Mouse (Mus musculus): Measurements from ENCODE around the gene Ndufs7.
"Not testable (repeated sequence)": the region's sequence is repeated elsewhere in the genome, so short reads cannot be mapped to it uniquely, and the experiment has no call there.

The Ndufs7 gene

GRCm38 (mm10) chr10:80248971-80249640 lies at the start of gene Ndufs7:
Gene Ndufs7 (plus strand): TSS chr10:80249121.
- peak; percentile 89 to 96 for DNase-seq

DNA sequence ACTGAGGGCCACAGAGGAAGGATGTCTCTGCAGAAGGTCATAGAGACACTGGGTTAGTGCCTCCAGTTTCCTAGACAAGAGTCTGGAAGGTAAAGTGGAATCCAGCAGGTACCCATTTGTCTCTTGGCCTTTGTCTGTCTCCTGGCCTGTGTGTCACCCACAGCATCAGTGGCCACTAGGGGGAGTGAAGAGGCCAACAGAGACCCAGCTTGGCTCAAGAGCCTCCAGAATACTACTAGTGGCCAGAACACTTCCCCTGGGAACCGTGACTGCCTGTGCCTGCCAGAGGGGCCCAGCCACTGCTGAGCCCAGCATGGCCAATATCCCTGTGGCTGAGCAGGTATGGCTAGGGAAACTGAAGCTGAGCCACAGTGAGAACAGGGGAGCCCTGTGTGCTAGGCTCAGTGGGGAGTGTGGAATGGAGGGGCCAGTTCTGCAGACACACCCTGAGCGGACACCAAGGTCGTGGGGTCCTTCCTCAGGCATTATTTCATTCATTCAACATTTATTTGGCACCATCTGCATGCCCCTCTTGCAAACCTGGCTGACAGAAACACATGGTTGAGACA lies 49.4 kb upstream of the Ndufs7 start:
- DNase-seq, result peak; percentile 88 to 90

DNA sequence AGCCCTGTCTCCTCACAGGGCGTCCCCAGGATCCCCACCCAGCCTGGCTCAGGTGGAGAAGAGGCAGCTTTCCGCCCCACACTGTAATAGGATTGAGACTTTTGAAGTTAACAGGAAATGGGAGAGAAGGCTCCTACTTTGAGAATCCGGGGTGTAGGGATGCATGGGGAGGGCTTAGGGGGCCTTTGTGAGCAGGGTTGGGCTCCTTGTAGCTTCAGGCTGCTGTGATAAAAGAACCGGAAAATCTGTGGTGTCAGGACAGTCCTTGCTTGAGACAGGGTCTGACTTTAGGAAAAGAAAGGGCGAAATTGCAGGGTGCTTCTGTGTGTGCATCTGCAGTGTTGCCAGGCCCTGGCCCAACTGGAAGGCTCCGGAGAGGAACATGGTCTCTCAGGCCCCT lies 48.4 kb upstream of the Ndufs7 start:
- no peak for DNase-seq

DNA sequence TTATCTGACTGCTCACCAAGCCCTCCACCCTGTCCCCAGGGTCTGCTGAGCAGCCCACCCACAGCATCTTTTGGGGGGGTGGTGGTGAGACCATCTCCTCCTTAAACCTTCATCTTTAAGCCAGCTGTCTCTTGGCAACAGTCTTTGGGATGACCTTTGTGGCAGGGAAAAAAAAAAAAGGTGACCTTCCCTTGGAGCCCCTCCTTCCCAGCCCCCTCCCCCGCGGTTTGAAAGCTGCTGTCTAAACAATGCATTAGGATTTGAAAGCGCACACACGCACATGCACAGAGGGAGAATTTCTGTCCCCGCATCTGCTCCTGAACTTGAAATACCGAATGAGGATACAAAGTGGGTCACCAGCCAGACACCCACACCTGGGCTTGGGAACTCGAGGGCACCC lies 44.9 kb upstream of the Ndufs7 start:
- DNase-seq, result no peak

DNA sequence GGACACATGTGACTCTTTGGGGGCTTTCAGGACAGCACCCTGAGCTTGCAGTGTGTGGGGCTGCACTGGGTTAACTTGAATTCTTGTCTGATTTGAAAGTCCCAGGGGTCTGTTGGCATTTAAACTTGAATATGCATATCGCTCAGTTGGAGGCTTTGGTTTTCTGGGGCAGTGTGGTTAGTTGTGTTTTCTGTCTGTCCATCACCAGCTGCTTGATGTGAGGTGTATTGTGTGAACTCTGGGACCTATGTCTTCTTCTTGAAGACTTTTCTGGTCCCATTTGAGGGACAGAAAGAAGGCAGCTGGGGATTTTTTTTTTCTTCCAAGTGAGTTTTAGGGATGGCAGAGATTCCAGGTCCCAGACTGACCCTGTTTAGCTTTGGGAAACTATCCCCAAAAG lies 41.7 kb upstream of the Ndufs7 start:
- no peak for DNase-seq

- no peak for DNase-seq
Measured at GRCm38 (mm10) chr10:80207676-80208075, 41.2 kb upstream of the Ndufs7 start.

GRCm38 (mm10) chr10:80208248-80208647 lies 40.7 kb upstream of the Ndufs7 start:
- DNase-seq, result no peak

- DNase-seq, result no peak
Measured at GRCm38 (mm10) chr10:80208841-80209371, 40.0 kb upstream of the Ndufs7 start.

DNA sequence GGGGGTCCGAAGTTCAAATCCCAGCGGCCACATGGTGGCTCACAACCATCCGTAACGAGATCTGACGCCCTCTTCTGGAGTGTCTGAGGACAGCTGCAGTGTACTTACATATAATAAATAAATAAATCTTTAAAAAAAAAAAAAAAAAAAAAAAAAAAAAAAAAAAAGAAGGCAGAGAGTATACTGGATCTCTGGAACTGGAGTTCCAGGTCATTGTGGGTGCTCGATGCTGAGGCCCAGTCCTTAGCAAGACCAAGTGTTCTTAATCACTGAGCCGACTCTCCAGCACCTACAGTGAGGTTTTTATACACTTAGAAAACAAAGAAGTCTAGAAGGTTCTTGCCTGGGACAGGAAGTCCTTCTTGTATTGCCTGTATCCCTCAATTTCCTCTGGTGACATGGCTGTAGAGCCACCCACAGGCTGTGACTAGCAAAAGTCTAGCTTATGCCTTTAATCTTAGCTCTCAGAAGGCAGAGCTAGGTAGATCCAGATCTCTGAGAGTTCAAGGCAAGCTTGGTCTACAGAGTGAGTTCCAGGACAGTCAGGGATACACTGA lies 37.3 kb upstream of the Ndufs7 start:
- not testable (repeated sequence) for DNase-seq

DNA sequence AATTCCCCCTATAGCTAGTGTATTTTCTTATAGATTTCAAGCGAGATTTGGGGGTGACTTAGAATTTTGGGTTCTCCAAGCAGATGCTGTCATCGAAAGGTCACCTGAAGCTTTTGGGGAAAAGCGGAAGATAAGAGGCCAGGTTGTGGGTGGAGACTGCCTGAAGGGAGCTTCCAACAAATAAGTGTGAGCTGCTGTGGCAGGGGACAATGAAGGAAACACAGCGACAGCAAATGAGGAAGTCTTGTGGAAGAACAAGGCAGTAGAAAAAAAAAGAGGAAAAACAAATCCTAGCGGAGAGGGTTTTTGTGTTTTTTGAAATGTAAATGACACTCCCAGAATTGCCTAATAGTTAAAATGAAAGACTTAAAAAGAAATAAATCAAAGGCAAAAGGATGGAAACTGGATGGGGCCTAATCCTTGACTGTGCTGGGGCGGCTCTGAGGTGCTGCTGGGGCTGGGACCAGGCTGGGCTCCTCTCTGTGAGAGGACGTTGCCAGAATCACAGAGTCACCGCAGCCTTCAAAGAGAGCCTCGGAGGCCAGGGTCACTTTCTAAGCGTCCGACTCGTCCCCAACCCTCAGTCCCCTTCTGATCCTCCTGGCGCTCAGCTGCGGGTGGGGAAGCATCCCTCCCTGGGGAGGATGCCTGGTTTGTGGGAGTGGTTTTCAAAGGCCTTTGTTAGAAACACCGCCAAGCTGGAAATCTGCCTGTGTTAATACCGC lies 33.7 kb upstream of the Ndufs7 start:
- DNase-seq, result no peak

- no peak for DNase-seq
Measured at GRCm38 (mm10) chr10:80220676-80221075, 28.2 kb upstream of the Ndufs7 start.

DNA sequence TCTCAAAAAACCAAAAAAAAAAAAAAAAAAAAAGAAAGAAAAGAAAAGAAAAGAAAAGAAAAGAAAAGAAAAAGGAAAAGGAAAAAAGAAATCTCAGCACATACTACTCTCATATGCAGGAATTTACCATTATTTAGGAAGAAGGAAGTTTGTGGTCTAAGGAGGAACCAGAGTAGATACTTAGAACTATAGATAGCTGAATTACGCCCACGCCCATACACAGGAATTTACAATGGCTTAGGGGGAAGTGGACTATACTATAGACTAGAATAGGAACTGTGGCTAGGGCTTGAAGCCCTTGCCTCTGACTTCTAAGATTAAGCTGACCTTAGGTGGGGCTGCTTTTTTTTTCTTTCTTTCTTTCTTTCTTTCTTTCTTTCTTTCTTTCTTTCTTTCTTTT lies 25.8 kb upstream of the Ndufs7 start:
- not testable (repeated sequence) for DNase-seq

DNA sequence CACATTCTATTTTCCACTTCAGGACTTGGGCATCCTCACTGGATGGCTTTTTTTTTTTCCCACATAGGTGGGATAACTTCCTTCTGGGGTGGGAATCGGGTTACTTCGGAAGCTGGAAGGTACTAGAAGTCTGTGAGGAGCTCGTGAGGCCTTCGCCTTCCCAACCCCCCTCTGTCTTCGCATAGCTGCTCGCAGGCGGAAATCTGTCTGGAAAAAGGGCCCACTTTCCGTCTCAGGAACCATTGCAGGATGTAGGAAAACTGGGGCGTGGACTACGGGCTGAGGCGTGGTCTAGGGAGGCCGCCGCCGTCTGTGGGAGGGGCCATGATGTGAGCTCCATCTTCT lies 22.9 kb upstream of the Ndufs7 start:
- DNase-seq, result no peak

DNA sequence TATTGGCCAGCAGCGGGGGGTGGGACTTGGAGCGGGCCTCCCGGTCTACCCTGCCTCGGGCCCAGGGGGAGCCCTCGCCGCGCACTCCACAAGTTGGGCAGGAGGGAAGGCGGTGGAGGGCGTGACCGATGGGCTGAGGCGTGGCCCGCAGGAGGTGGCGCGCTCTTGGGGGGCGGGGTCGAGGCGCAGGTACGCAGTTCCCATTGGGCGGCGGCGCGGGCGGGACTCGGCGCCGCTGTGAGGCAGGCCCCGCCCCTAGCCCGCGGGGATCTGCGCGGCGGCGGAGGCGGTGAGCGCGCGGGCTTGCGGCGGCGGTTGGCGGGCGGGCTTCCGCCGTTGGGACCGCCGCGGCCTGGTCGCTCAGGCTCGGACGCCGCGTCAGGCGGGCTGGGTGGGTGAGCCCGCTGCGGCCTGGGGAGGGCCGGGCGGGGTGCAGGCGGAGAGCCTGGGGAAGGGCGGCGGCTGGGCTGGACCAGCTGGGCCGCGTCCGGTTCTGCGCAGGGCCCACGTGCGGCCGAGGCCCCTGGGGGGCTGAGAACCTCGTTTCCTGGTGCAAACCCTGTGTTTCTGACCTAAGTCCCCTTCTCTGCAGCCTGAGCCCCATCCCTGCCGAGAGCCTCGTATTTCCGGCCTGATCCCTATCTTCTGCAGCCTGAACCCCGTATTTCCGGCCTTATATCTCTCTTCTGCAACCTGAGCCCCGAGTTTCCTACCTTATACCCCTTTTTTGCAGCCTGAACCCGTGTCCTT lies 22.3 kb upstream of the Ndufs7 start, which contains the start of gene Mum1:
Mum1 (plus strand) TSS at position 19 of the 750 bp plus-strand sequence.
- peak; percentile 99 for DNase-seq

- DNase-seq, result no peak
Measured at GRCm38 (mm10) chr10:80227166-80227539, 21.8 kb upstream of the Ndufs7 start.

GRCm38 (mm10) chr10:80227877-80228775 lies 20.8 kb upstream of the Ndufs7 start:
- peak in 1 of 2 experiments; percentile 51 for DNase-seq

DNA sequence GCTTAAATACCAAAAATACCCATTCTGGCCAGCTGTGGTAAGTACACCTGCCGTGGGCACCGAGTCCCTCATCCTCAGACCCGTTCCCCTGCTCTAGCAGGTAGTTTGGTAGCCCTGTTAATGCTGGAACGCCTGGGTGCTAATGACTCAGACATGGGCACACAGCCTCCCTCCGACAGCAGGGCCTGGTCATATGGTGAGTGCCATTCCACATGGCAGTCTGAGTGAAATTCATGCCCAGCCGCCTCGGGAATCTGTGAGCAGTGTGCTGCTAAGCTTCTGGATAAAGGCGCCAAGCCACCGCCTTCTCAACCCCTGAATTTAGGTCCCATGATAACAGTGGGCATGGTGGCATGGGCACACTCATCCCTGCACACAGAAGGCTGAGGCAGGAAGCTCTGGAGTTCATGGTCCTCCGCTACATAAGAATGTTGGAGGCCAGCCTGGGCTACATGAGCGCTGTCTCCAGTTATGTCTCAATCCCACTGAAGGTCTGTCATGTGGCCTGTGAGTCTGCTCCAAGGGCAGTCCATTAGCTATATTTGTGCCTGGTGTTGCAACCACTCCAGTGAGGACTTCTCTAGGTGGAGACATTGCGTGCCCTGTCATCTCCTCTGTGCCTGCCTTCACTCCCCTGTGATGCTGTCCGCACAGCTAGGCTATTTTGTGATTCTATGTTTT lies 12.6 kb upstream of the Ndufs7 start:
- DNase-seq, result no peak

DNA sequence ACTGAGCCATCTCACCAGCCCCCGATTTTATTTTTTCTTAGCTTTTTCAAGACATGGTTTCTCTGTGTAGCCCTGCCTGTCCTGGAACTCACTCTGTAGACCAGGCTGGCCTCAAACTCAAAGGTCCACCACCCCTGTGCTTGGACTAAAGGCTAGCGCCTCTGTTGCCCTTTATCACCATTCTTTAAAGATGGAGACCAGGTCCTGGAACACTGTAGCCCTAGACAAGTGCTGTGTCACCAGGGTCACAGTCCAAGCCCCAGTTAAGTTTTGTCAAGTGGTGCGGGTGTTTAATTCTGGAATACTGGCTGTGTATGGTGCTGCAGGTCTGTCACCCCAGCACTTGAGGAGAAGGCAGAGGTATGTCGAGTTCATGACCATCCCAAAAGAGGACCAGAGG lies 11.9 kb upstream of the Ndufs7 start:
- DNase-seq, result no peak

DNA sequence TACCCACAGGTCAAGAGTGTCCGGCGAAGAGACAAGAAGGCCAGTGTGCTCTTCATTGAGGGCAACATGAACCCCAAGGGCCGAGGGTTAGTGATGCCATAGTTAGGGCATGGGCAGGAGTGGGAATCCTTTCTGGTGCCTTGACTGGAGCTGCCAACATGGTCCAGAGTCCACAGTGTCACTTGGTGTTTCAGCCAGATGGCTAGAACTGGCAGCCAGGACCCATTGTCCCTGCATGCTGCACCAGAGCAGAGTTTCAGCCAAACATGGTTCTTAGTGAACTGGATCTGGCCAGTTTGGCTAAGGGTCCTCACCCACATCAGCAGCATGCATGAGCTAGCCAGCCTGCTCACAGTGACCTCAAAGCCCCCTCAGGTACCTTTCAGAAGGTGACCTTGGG lies 10.6 kb upstream of the Ndufs7 start:
- DNase-seq, result peak in 1 of 2 experiments; percentile 44

GRCm38 (mm10) chr10:80239791-80240190 lies 9.1 kb upstream of the Ndufs7 start:
- no peak for DNase-seq

DNA sequence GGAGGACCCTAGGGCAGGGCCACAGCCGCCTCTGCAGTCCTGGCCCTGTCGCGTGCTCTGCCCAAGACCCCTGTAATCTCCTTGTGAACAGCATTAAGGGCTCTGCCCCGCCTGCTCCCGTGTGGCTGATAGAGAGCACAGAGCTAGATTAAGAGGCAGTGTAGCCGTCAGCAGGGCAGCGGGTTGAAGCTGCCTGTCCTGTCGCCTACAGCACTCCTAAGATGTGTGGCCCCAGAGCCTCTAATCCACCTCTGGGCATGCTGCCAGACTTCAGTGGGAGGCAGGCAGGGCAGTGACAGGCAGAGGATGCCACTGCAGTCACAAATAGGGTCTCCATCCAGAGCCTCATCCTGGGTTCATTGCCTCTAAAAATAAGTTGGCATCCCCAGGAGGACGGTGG lies 6.8 kb upstream of the Ndufs7 start:
- peak; percentile 54 to 57 for DNase-seq
